Mouse (Mus musculus): ENCODE results near the gene Gm4969. TPM values are rescaled to one million over a fixed set of nuclear protein-coding genes. Genes with fewer than 3 reads are reported as not detected.

Gene Gm4969
- polyA plus RNA-seq, 1 experiment from 2014 or later = 9.5 TPM

DNA sequence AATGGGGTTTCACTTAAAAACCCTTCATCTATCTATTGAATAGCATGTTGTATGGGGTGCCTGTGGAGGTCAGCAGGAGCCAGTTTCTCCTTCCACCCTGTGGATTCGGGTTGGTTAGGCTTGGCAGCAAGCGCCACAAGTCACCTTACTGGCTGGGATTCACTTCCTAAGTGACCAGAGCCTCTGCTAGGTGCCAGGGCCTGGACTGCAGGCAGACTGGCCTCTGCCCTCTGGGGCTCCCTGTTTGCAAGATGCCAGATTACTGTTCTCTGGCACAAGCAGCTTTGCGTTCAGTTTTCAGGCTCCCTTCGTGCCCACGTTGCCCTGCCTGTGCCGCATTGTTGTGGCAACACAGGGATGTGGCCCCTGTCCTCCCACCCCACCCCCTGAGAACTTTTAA is 6.5 kb upstream of the Gm4969 start:
- ATAC-seq = no peak
- peaks cover 3% of the 10 kb centered on the region; the same call in 1 of the 2 replicates for H3K36me3 ChIP-seq (ENCODE audit: control insufficient read depth, insufficient read depth, low read length)
- H3K4me3 ChIP-seq (ENCODE audit: low read depth, low read length) = no peak overlapping the region
- H3K4me1 ChIP-seq (ENCODE audit: control insufficient read depth, insufficient read depth, low read length) = peaks cover 16% of the 10 kb centered on the region
- H3K4me2 ChIP-seq (ENCODE audit: low read length) = no peak overlapping the region
- H3K9me3 ChIP-seq (replicated peaks; ENCODE audit: control insufficient read depth, low read length, poor library complexity, severe bottlenecking) = no peaks in the 10 kb centered on the region
- H3K9ac ChIP-seq (ENCODE audit: low read depth, low read length) = 0 out of 2 replicates have a peak overlapping the region, but pooled peaks have one; percentile 6
- WGBS = 91% methylated on average over 6 of the region's 6 CpGs
- no peaks in the 10 kb centered on the region for H3K27me3 ChIP-seq (ENCODE audit: control insufficient read depth, insufficient read depth, low read depth, low read length)
- no peak overlapping the region for H3K27ac ChIP-seq (ENCODE audit: low read length)

DNA sequence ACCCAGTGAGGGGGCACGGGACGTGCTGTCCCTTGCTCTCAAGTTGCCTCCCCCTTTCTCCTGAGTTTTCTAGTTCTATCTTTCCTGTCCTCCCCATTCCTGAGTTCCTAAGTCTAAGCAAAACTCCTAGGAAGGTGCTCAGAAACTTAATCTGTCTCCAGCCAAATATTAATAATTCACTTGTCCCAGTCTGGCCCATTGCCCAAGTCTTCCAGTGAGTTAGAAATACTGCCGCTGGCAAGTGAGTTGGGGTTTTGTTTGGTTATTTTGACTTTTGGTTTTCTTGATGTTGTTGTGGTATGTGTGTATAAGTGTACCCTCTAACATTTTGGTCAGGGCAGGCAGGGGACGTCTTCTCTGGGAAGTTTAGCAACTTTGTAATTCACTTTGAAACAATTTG is 3.5 kb upstream of the Gm4969 start:
- Histone ChIP-seq H3K4me1 (ENCODE audit: control insufficient read depth, insufficient read depth, low read length) (peaks cover 20% of the 10 kb centered on the region), H3K4me2 (ENCODE audit: low read length) (no peak overlapping the region), H3K9me3 (replicated peaks; ENCODE audit: control insufficient read depth, low read length, poor library complexity, severe bottlenecking) (no peaks in the 10 kb centered on the region; the same call in 1 of the 2 replicates), H3K4me3 (ENCODE audit: low read depth, low read length) (no peak overlapping the region), H3K36me3 (ENCODE audit: control insufficient read depth, insufficient read depth, low read length) (no peaks in the 10 kb centered on the region), H3K27ac (ENCODE audit: low read length) (no peak overlapping the region), H3K27me3 (ENCODE audit: control insufficient read depth, insufficient read depth, low read depth, low read length) (no peaks in the 10 kb centered on the region), H3K9ac (ENCODE audit: low read depth, low read length) (no peak overlapping the region)
- WGBS = 95% methylated on average over 4 of the region's 4 CpGs
- no peak for ATAC-seq

DNA sequence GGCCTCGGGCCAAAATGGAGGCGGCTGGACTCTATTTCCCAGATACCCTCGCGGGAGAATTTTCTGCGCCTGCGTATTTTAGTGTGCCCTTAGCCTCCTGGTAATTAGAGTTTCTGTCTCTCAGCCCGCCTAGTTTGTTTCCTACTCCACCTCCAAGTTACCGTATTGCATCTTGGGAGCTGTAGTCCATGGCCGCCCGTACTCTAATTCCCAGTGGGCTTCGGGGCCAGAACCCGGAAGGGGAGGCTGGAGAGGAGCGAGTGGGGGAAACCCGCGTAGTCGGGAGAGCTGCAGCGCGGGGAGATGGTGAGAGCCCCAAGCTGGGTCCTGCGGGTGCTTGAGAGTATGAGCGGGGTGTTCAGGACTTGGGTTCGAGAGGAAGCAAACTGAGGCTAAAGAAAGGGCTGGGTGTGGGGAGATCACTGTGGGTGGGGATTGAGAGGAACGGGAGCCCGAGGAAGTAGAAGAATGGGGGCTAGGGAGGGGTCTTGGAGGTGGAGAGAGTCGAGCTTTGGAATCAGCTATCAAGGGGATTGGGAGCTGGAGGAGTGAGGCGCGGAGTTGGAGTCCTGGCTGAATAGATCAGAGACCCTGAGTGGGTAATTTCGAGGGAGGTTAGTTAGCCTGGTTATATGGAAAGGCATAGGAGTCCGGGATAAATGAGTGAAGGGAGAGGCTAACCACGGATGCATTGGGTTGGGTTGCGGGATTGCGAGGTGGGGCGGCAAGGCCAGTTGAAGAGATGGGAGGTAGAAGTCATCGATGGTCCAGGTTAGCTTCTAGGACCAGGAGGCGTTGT is 1.7 kb upstream of the Gm4969 start, which contains the start of gene Fbxo46:
TSS of gene Fbxo46 (plus strand) at position 229 of the 799 bp plus-strand sequence.
- Histone ChIP-seq H3K27ac (ENCODE audit: low read length) (peak within 1 kb of the TSS; percentile 59), H3K9ac (ENCODE audit: low read depth, low read length) (peak within 1 kb of the TSS; percentile 76), H3K4me1 (ENCODE audit: control insufficient read depth, insufficient read depth, low read length) (peaks cover 20% of the 10 kb centered on the region), H3K4me3 (ENCODE audit: low read depth, low read length) (peak within 1 kb of the TSS; percentile 71), H3K36me3 (ENCODE audit: control insufficient read depth, insufficient read depth, low read length) (no peaks in the 10 kb centered on the region), H3K9me3 (replicated peaks; ENCODE audit: control insufficient read depth, low read length, poor library complexity, severe bottlenecking) (no peaks in the 10 kb centered on the region; the same call in 1 of the 2 replicates), H3K27me3 (ENCODE audit: control insufficient read depth, insufficient read depth, low read depth, low read length) (no peaks in the 10 kb centered on the region), H3K4me2 (ENCODE audit: low read length) (peak within 1 kb of the TSS; percentile 87)
- ATAC-seq = peak; percentile 93
- WGBS = 2% methylated on average over 34 of the region's 34 CpGs

DNA sequence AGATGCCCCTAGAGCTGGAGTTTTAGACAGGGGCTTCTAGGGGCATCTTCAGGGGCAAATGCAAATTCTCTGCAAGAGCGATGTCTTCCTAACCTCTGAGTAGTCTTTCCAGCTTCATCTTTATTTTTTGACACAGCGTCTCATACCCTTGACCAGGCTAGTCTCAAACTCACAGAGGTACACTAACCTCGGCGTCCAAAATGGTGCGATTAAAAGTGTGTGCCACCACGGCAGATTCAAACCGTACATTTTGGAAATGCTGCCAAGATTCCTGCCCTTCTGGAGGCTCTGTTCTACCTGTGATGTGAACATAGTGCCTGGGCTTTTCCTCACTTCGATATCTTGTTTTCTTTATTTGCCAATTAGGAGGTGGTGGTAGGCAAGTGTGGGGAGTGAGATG is 915 bp upstream of the Gm4969 start:
- Histone ChIP-seq H3K36me3 (ENCODE audit: control insufficient read depth, insufficient read depth, low read length) (no peaks in the 10 kb centered on the region), H3K4me2 (ENCODE audit: low read length) (peak overlapping the region; percentile 9; the same call in 1 of the 2 replicates), H3K4me1 (ENCODE audit: control insufficient read depth, insufficient read depth, low read length) (peaks cover 20% of the 10 kb centered on the region), H3K27ac (ENCODE audit: low read length) (no peak overlapping the region), H3K27me3 (ENCODE audit: control insufficient read depth, insufficient read depth, low read depth, low read length) (no peaks in the 10 kb centered on the region), H3K4me3 (ENCODE audit: low read depth, low read length) (no peak overlapping the region), H3K9me3 (replicated peaks; ENCODE audit: control insufficient read depth, low read length, poor library complexity, severe bottlenecking) (no peaks in the 10 kb centered on the region; the same call in 1 of the 2 replicates), H3K9ac (ENCODE audit: low read depth, low read length) (no peak overlapping the region)
- peak; percentile 38 for ATAC-seq
- 92% methylated on average over 8 of the region's 8 CpGs for WGBS

DNA sequence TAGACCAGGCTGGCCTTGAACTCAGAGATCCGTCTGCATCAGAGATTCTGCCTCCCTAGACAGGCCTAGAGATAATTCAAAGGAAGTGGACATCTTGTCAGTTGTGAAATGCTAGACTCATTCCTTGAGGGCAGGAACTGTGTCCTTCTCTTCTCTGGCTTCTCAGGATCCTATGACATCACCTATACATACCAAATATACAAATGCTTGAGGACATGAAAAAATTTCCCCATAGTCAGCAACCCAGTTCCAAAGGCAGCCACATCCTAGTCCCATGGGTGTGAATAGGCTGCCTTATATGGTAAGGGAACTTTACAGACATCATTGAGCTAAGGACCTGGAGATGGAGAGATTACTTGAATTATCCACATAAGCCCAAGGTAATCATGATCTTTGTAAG is 8.6 kb downstream of the Gm4969 start:
- no peak overlapping the region for H3K4me3 ChIP-seq (ENCODE audit: low read depth, low read length)
- WGBS = 84% methylated on average over 1 of the region's 1 CpGs
- H3K36me3 ChIP-seq (ENCODE audit: control insufficient read depth, insufficient read depth, low read length) = no peaks in the 10 kb centered on the region
- no peaks in the 10 kb centered on the region for H3K4me1 ChIP-seq (ENCODE audit: control insufficient read depth, insufficient read depth, low read length)
- H3K9ac ChIP-seq (ENCODE audit: low read depth, low read length) = no peak overlapping the region
- no peak overlapping the region for H3K4me2 ChIP-seq (ENCODE audit: low read length)
- no peak overlapping the region for H3K27ac ChIP-seq (ENCODE audit: low read length)
- no peak for ATAC-seq
- H3K9me3 ChIP-seq (replicated peaks; ENCODE audit: control insufficient read depth, low read length, poor library complexity, severe bottlenecking) = no peaks in the 10 kb centered on the region
- no peaks in the 10 kb centered on the region for H3K27me3 ChIP-seq (ENCODE audit: control insufficient read depth, insufficient read depth, low read depth, low read length)

DNA sequence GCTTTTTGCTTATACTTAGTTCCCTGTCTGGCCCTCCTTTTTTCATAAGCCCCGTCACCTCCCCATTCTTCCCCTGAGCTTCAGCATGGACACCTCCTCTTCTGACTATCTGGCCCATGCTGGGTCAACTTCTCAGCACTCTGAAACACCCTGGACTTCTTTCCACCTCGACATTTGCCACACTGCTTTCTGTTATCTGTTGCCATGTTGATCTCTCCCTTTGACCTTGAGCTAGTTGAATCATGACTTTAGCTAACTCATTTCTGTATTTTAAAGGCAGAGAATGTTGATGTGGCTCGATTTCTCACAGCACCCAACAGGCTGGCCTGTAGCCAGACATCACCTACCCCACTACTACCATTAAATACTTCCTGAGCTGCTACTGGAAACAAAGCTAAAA is 10.7 kb downstream of the Gm4969 start:
- no peak overlapping the region for H3K4me3 ChIP-seq (ENCODE audit: low read depth, low read length)
- no peaks in the 10 kb centered on the region for H3K4me1 ChIP-seq (ENCODE audit: control insufficient read depth, insufficient read depth, low read length)
- no peak overlapping the region for H3K9ac ChIP-seq (ENCODE audit: low read depth, low read length)
- no peak overlapping the region for H3K4me2 ChIP-seq (ENCODE audit: low read length)
- 63% methylated on average over 3 of the region's 3 CpGs for WGBS
- H3K27me3 ChIP-seq (ENCODE audit: control insufficient read depth, insufficient read depth, low read depth, low read length) = no peaks in the 10 kb centered on the region
- H3K27ac ChIP-seq (ENCODE audit: low read length) = no peak overlapping the region
- H3K36me3 ChIP-seq (ENCODE audit: control insufficient read depth, insufficient read depth, low read length) = no peaks in the 10 kb centered on the region
- H3K9me3 ChIP-seq (replicated peaks; ENCODE audit: control insufficient read depth, low read length, poor library complexity, severe bottlenecking) = no peaks in the 10 kb centered on the region
- ATAC-seq = no peak

DNA sequence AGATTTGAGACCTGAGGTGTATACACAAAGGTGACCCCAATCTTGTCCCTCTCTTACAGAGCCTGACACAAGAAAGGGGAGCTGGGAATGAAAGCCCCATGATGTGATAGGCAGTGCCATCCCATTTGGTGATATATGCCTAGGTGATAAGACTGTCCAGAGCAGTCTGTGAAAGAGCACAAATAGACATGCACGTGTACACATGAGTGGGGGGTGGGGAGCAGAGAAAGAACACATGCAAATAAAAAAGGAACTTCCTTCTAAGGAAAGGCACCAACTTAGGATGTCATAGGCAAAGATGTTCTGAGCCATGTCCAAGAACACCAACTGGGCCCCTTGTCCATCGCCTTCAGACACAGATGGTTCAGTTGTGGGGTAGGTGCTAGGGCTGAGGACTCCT is 13.7 kb downstream of the Gm4969 start:
- 74% methylated on average over 2 of the region's 2 CpGs for WGBS
- Histone ChIP-seq H3K4me3 (ENCODE audit: low read depth, low read length) (no peak overlapping the region), H3K9me3 (replicated peaks; ENCODE audit: control insufficient read depth, low read length, poor library complexity, severe bottlenecking) (no peaks in the 10 kb centered on the region), H3K36me3 (ENCODE audit: control insufficient read depth, insufficient read depth, low read length) (no peaks in the 10 kb centered on the region), H3K27me3 (ENCODE audit: control insufficient read depth, insufficient read depth, low read depth, low read length) (no peaks in the 10 kb centered on the region), H3K27ac (ENCODE audit: low read length) (no peak overlapping the region), H3K9ac (ENCODE audit: low read depth, low read length) (no peak overlapping the region), H3K4me2 (ENCODE audit: low read length) (no peak overlapping the region), H3K4me1 (ENCODE audit: control insufficient read depth, insufficient read depth, low read length) (no peaks in the 10 kb centered on the region)
- ATAC-seq = no peak

DNA sequence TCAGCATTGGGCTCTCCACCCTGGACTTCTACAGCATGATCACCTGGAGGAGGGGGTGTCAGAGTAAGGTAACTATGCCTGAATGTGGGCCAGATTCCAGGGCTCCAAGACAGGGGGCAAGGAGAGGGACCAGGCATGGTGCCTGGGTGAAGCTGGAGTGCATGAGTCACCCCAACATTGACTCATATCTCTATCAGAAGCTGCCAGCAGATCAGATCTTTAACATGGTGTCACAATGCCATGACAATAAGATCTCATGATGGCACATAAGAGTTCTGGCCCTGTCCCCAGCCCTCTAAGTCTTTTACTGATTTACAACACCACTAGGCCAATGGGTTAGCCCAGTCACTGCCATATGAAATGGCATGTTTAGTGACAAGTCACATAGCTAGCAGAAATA is 14.4 kb downstream of the Gm4969 start:
- H3K4me2 ChIP-seq (ENCODE audit: low read length) = no peak overlapping the region
- no peaks in the 10 kb centered on the region for H3K9me3 ChIP-seq (replicated peaks; ENCODE audit: control insufficient read depth, low read length, poor library complexity, severe bottlenecking)
- no peaks in the 10 kb centered on the region for H3K27me3 ChIP-seq (ENCODE audit: control insufficient read depth, insufficient read depth, low read depth, low read length)
- no peak overlapping the region for H3K9ac ChIP-seq (ENCODE audit: low read depth, low read length)
- H3K4me1 ChIP-seq (ENCODE audit: control insufficient read depth, insufficient read depth, low read length) = no peaks in the 10 kb centered on the region
- H3K4me3 ChIP-seq (ENCODE audit: low read depth, low read length) = no peak overlapping the region
- ATAC-seq = no peak
- H3K27ac ChIP-seq (ENCODE audit: low read length) = no peak overlapping the region
- no peaks in the 10 kb centered on the region for H3K36me3 ChIP-seq (ENCODE audit: control insufficient read depth, insufficient read depth, low read length)

DNA sequence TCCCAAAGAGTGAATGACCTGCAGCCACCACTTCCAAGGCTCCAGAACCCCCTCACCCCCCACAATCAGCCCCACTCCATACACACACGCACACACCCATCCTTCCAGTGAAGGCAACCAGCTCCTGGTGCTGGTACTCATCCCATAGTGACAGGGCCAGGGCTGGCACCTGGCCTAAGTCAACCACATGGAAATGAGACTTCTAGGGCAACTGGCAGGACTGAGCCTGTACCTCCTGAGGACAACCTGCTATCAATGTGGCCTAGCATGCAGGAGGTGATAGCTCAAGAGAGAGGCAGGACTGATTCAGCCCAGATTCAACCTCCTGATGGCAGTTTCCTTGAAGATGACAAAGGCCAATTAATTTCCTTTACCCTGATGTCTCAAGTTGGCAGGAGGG is 17.9 kb downstream of the Gm4969 start:
- no peak overlapping the region for H3K27ac ChIP-seq (ENCODE audit: low read length)
- ATAC-seq = no peak
- no peak overlapping the region for H3K9ac ChIP-seq (ENCODE audit: low read depth, low read length)

More for the DNA sequence above, 17.9 kb downstream of the Gm4969 start:
- Histone ChIP-seq H3K4me3 (ENCODE audit: low read depth, low read length) (no peak overlapping the region), H3K36me3 (ENCODE audit: control insufficient read depth, insufficient read depth, low read length) (no peaks in the 10 kb centered on the region), H3K4me2 (ENCODE audit: low read length) (no peak overlapping the region), H3K9me3 (replicated peaks; ENCODE audit: control insufficient read depth, low read length, poor library complexity, severe bottlenecking) (no peaks in the 10 kb centered on the region), H3K4me1 (ENCODE audit: control insufficient read depth, insufficient read depth, low read length) (peaks cover 7% of the 10 kb centered on the region), H3K27me3 (ENCODE audit: control insufficient read depth, insufficient read depth, low read depth, low read length) (0 out of 2 replicates have a peak, but pooled peaks cover 1% of the 10 kb centered on the region)
- WGBS = 85% methylated on average over 1 of the region's 1 CpGs
